In genomic region chr9:82682196-82682595, GRCm38 (mm10) we compare ENCODE assay signal across 15 mouse cellular contexts.
DNase-seq lines count a peak whose midpoint lies in the region.
"Had no signal": no experiment of that assay in that cellular context is flagged by ENCODE, and none has a peak within 500 bp of the region (broad histone marks: within the 10 kb centered on the region; RNA-seq: fewer than 3 reads in every experiment).

No protein-coding gene starts in this region.

- peak; percentile 88 for DNase-seq in Muller cell, postnatal 12 days (ENCODE audit: inconsistent ontology term)
- DNase-seq in retina, adult 2 months (ENCODE audit: low read depth, low spot score) = peak; percentile 8
- peak; percentile 86 for DNase-seq in retina, postnatal 1 day
- no peak for DNase-seq in spleen, postnatal 36 days (ENCODE audit: low spot score in 2 of 2)
- no peak for DNase-seq in B cell, adult 2 months
- DNase-seq: adrenal gland, adult 2 months; adrenal gland, postnatal 10 days; adrenal gland, postnatal 25 days; cerebellum, adult 11 months; cerebellum, adult 18-20 months; cerebellum, adult 8-10 months; cerebellum, adult 9-11 months; cerebellum, postnatal 14 days; cerebellum, postnatal 36 days; embryo, embryonic 11 days had no signal

Comparison
In these comparisons a context has a peak if more than half of its experiments do, and no peak if none do; other contexts are left out.
1. DNase-seq: peak in Muller cell, postnatal 12 days (single experiment), retina, adult 2 months (single experiment) and retina, postnatal 1 day (single experiment); none in spleen, postnatal 36 days (0 of 2) and B cell, adult 2 months (0 of 2).